Mouse (Mus musculus) hindbrain, embryonic 15.5 days (tissue): ENCODE results near the gene Hs6st3. TPM values are rescaled to one million over a fixed set of nuclear protein-coding genes. Genes with fewer than 3 reads are reported as not detected.
"Not testable (repeated sequence)": the region's sequence is repeated elsewhere in the genome, so short reads cannot be mapped to it uniquely, and the experiment has no call there.

ENCODE experiments used
- ATAC-seq: fragments of 200-750 bp; cut with Nextera tagmentation; 2 replicates; pipeline ENCODE4 v1.8.0; 2017; ENCODE audit warnings: low read depth, moderate number of reproducible peaks, moderate TSS enrichment; ENCODE audit not compliant: low FRiP score
- H3K27ac ChIP-seq: fragments of 300-500 bp; sonication (generic); replicated peaks from 2 replicates; pipeline ENCODE4 v1.5.1; 2015; ENCODE audit warnings: mild to moderate bottlenecking, inconsistent platforms
- H3K27me3 ChIP-seq: fragments of 300-500 bp; sonication (generic); 2 replicates; pipeline ENCODE4 v1.6.1; 2015; ENCODE audit warnings: control low read depth, inconsistent platforms
- H3K36me3 ChIP-seq: fragments of 300-500 bp; sonication (generic); 2 replicates; pipeline ENCODE4 v1.6.1; 2015; ENCODE audit warnings: control low read depth, inconsistent platforms
- H3K4me1 ChIP-seq: fragments of 300-500 bp; sonication (generic); replicated peaks from 2 replicates; pipeline ENCODE4 v1.6.1; 2015; ENCODE audit warnings: control low read depth, inconsistent platforms
- H3K4me2 ChIP-seq: fragments of 300-500 bp; sonication (generic); 2 replicates; pipeline ENCODE4 v1.6.1; 2015; ENCODE audit warnings: moderate library complexity, mild to moderate bottlenecking, inconsistent platforms
- H3K4me3 ChIP-seq: fragments of 300-500 bp; sonication (generic); 2 replicates; pipeline ENCODE4 v1.5.1; 2015; ENCODE audit warnings: mild to moderate bottlenecking, inconsistent platforms
- H3K9ac ChIP-seq: fragments of 300-500 bp; sonication (generic); 2 replicates; pipeline ENCODE4 v1.6.1; 2015; ENCODE audit warnings: inconsistent platforms
- H3K9me3 ChIP-seq: fragments of 300-500 bp; sonication (generic); 2 replicates; pipeline ENCODE4 v1.6.1; 2016; ENCODE audit warnings: control low read depth, inconsistent platforms
- WGBS: fragments of 180-500 bp; shearing (Covaris S2); methylation state at CpG from one replicate; pipeline ENCODE4 v1.1.7; 2015; 5-methylcytosine and 5-hydroxymethylcytosine counted together
- polyA plus RNA-seq: library from polyadenylated mRNA; unstranded; fragments of >200 nt; fragmentation: Nextera tagmentation; extraction: Ambion mirVana; gene quantifications from 2 replicates; pipeline ENCODE4 v1.2.1, GENCODE M21; 2015

Gene Hs6st3
- polyA plus RNA-seq, 1 experiment from 2014 or later, result 3.0 TPM

- Histone ChIP-seq H3K4me1 (no peaks in the 10 kb centered on the region), H3K27ac (no peak overlapping the region), H3K36me3 (no peaks in the 10 kb centered on the region), H3K9ac (no peak overlapping the region), H3K4me3 (no peak overlapping the region), H3K27me3 (no peaks in the 10 kb centered on the region), H3K4me2 (no peak overlapping the region), H3K9me3 (no peaks in the 10 kb centered on the region)
- 82% methylated on average over 3 of the region's 3 CpGs for WGBS
- no peak for ATAC-seq
These were observed 117.3 kb downstream of the Hs6st3 start for GRCm38 (mm10) chr14:119255396-119255795.

DNA sequence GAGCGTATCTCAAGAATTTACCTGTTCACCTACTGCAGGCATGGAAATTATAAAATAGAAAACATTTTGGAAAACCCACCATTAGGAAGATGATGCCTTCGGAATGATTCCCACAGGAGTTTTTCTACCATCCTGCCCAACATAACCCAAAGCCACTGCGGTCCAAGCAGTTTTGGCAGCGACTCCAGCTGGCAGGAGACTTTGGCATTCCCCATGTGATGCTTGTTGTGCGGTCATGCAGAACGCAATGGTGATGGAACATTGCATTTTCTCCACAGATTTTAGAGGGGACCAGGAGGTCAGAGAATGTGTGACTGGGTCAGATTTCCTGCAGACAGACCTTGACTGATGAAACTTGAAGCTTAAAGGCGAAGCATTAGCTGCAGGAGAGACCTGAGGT, 118.9 kb downstream of the Hs6st3 start:
- Histone ChIP-seq H3K27ac (no peak overlapping the region), H3K4me2 (no peak overlapping the region), H3K9ac (no peak overlapping the region), H3K4me3 (no peak overlapping the region), H3K9me3 (no peaks in the 10 kb centered on the region), H3K4me1 (no peaks in the 10 kb centered on the region), H3K27me3 (no peaks in the 10 kb centered on the region), H3K36me3 (no peaks in the 10 kb centered on the region)
- 77% methylated on average over 7 of the region's 7 CpGs for WGBS
- no peak for ATAC-seq

DNA sequence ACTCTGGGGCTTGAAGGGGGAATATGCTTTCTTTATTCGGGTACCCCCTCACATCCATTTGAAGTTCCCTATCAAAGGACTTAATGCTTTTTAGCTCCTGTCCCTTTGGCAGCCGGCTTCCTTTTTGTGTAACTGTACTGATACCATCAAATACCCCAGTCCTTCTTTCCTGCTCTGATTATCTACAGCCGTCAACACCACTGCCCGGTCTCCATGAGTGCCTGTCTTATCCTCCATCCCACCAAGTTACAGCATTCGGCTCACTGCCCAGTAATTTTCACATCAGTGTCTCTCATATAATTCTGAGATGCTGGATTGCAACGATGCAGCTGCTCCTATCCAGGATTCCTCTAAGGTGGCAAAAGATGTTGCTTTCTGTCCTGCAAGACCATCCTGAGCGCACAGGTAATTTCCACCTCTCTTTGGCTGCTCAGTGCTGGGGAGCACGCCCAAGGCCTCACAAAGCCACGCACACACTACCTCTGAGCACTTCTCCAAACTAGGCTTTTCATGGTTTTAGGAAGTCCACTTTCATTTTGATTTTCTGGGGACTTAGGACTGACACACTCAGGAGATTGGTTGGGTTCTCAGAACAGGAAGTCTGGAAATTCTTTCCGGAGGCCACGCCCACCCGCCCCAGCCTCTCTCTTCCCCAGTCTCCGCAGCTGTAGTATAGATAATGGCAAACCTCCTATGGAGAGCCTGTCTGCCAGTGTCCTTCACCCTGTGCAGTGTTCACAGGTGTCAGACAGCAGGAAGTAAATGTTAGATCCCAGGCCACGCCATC, 122.2 kb downstream of the Hs6st3 start:
- Histone ChIP-seq H3K9ac (no peak overlapping the region), H3K27ac (no peak overlapping the region), H3K4me1 (no peaks in the 10 kb centered on the region), H3K27me3 (no peaks in the 10 kb centered on the region), H3K9me3 (no peaks in the 10 kb centered on the region), H3K36me3 (no peaks in the 10 kb centered on the region), H3K4me3 (no peak overlapping the region), H3K4me2 (no peak overlapping the region)
- no peak for ATAC-seq
- WGBS, result 69% methylated on average over 14 of the region's 14 CpGs

GRCm38 (mm10) chr14:119266334-119266733, 128.2 kb downstream of the Hs6st3 start:
- no peak overlapping the region for H3K27ac ChIP-seq
- H3K4me3 ChIP-seq, result no peak overlapping the region
- no peaks in the 10 kb centered on the region for H3K27me3 ChIP-seq
- no peaks in the 10 kb centered on the region for H3K9me3 ChIP-seq
- no peak overlapping the region for H3K9ac ChIP-seq
- no peak for ATAC-seq
- no peaks in the 10 kb centered on the region for H3K36me3 ChIP-seq
- 77% methylated on average over 7 of the region's 7 CpGs for WGBS
- no peak overlapping the region for H3K4me2 ChIP-seq
- H3K4me1 ChIP-seq, result no peaks in the 10 kb centered on the region

DNA sequence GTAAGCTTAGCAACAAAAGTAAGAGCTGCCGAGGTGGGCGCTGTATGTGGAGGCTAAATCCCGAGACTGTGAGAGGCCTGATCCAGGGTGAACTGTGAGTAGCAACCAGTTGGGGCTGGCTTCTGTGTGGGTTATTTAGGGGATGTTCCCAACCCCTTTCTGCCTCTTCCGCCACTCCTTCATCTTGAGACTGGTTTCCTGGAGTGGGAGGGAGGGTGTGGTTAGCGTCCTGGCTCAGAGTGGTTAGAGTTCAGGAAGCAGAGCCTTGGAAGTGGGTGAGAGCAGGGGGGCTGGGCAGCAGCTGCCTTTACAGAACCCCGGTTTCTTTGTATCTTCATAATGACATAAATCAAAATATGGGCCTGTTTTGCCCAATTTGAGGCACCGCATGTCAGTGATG, 134.9 kb downstream of the Hs6st3 start:
- Histone ChIP-seq H3K36me3 (no peaks in the 10 kb centered on the region), H3K27me3 (no peaks in the 10 kb centered on the region), H3K4me1 (no peaks in the 10 kb centered on the region), H3K27ac (no peak overlapping the region), H3K9ac (no peak overlapping the region), H3K4me3 (no peak overlapping the region), H3K9me3 (no peaks in the 10 kb centered on the region), H3K4me2 (no peak overlapping the region)
- ATAC-seq, result no peak
- 82% methylated on average over 7 of the region's 7 CpGs for WGBS

- not testable (repeated sequence) for H3K9me3 ChIP-seq, H3K4me1 ChIP-seq, ATAC-seq, H3K4me3 ChIP-seq, H3K27ac ChIP-seq, H3K27me3 ChIP-seq, H3K4me2 ChIP-seq, H3K9ac ChIP-seq, H3K36me3 ChIP-seq
- 98% methylated on average over 11 of the region's 15 CpGs for WGBS
These were observed 140.0 kb downstream of the Hs6st3 start for GRCm38 (mm10) chr14:119278156-119278555.

- Histone ChIP-seq H3K36me3 (no peaks in the 10 kb centered on the region), H3K9me3 (no peaks in the 10 kb centered on the region), H3K4me2 (no peak overlapping the region), H3K4me3 (no peak overlapping the region), H3K4me1 (no peaks in the 10 kb centered on the region), H3K27ac (no peak overlapping the region), H3K27me3 (no peaks in the 10 kb centered on the region), H3K9ac (no peak overlapping the region)
- no peak for ATAC-seq
- WGBS, result 83% methylated on average over 3 of the region's 3 CpGs
These were observed 145.8 kb downstream of the Hs6st3 start for GRCm38 (mm10) chr14:119283951-119284350.

DNA sequence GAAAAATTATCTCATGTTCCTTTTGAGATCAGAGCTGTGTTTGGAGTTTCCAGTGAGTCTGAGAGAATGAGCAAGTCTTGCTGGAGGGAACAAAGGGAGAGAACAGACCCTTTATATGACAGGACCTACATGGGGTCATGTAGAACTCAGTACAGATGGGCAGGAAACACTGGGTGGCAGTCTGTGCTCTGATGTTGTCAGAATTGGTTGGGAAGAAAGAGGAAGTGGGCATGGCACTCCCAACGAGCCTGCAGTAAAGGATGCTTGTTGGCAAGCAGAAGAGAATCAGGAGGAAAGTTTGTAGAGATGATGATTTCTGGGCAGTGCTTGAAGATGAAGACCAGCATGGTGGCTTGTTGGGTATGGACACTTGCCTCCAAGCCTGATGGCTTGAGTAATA, 151.5 kb downstream of the Hs6st3 start:
- no peaks in the 10 kb centered on the region for H3K27me3 ChIP-seq
- H3K4me2 ChIP-seq, result no peak overlapping the region
- H3K9me3 ChIP-seq, result no peaks in the 10 kb centered on the region
- H3K4me1 ChIP-seq, result no peaks in the 10 kb centered on the region
- no peak overlapping the region for H3K27ac ChIP-seq
- H3K4me3 ChIP-seq, result no peak overlapping the region
- WGBS, result 71% methylated on average over 1 of the region's 1 CpGs
- no peak for ATAC-seq
- H3K9ac ChIP-seq, result no peak overlapping the region
- no peaks in the 10 kb centered on the region for H3K36me3 ChIP-seq

- Histone ChIP-seq H3K36me3 (no peaks in the 10 kb centered on the region), H3K9me3 (no peaks in the 10 kb centered on the region), H3K27me3 (no peaks in the 10 kb centered on the region), H3K4me2 (no peak overlapping the region), H3K4me1 (no peaks in the 10 kb centered on the region), H3K9ac (no peak overlapping the region), H3K27ac (no peak overlapping the region), H3K4me3 (no peak overlapping the region)
- WGBS, result 77% methylated on average over 6 of the region's 6 CpGs
- no peak for ATAC-seq
These were observed 155.9 kb downstream of the Hs6st3 start for GRCm38 (mm10) chr14:119294071-119294470.

- no peak overlapping the region for H3K27ac ChIP-seq
- no peak overlapping the region for H3K4me2 ChIP-seq
- no peaks in the 10 kb centered on the region for H3K27me3 ChIP-seq
- H3K4me3 ChIP-seq, result no peak overlapping the region
- H3K4me1 ChIP-seq, result no peaks in the 10 kb centered on the region
- ATAC-seq, result no peak
- no peaks in the 10 kb centered on the region for H3K36me3 ChIP-seq
- WGBS, result 85% methylated on average over 3 of the region's 3 CpGs
- H3K9me3 ChIP-seq, result no peaks in the 10 kb centered on the region
- H3K9ac ChIP-seq, result no peak overlapping the region
These were observed 168.3 kb downstream of the Hs6st3 start for GRCm38 (mm10) chr14:119306461-119306860.

DNA sequence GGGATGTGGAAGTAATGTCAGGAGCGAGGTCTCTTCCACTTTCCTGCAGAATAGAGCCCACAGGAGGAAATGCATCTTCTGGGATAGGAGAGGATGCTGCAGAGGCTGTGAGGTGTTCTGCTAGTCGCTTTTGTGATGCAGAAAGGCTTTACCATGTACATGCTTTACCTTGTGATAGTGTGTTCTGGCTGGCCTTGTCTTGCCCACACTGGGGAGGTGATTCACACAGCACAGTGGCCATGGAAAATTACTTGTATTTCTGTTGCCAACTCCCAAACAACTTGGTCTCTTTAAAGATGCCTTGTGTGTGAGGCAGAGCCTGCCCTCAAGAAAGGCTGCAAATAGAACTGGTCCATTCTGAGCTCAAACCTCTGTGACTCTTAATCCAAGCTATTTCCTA, 180.2 kb downstream of the Hs6st3 start:
- H3K4me2 ChIP-seq, result no peak overlapping the region
- H3K36me3 ChIP-seq, result no peaks in the 10 kb centered on the region
- no peak overlapping the region for H3K27ac ChIP-seq
- no peaks in the 10 kb centered on the region for H3K27me3 ChIP-seq
- ATAC-seq, result no peak
- H3K4me3 ChIP-seq, result no peak overlapping the region
- no peaks in the 10 kb centered on the region for H3K4me1 ChIP-seq
- H3K9ac ChIP-seq, result no peak overlapping the region
- no peaks in the 10 kb centered on the region for H3K9me3 ChIP-seq
- 80% methylated on average over 2 of the region's 2 CpGs for WGBS

- no peaks in the 10 kb centered on the region for H3K36me3 ChIP-seq
- no peak overlapping the region for H3K9ac ChIP-seq
- no peaks in the 10 kb centered on the region for H3K27me3 ChIP-seq
- H3K4me3 ChIP-seq, result no peak overlapping the region
- ATAC-seq, result no peak
- no peak overlapping the region for H3K27ac ChIP-seq
- no peaks in the 10 kb centered on the region for H3K9me3 ChIP-seq
- no peak overlapping the region for H3K4me2 ChIP-seq
- WGBS, result 80% methylated on average over 11 of the region's 11 CpGs
- no peaks in the 10 kb centered on the region for H3K4me1 ChIP-seq
These were observed 209.1 kb downstream of the Hs6st3 start for GRCm38 (mm10) chr14:119347236-119347635.

GRCm38 (mm10) chr14:119361414-119361813, 223.3 kb downstream of the Hs6st3 start:
- ATAC-seq, result no peak
- Histone ChIP-seq H3K9ac (no peak overlapping the region), H3K27ac (no peak overlapping the region), H3K36me3 (no peaks in the 10 kb centered on the region), H3K4me3 (no peak overlapping the region), H3K27me3 (no peaks in the 10 kb centered on the region), H3K4me1 (no peaks in the 10 kb centered on the region), H3K9me3 (no peaks in the 10 kb centered on the region), H3K4me2 (no peak overlapping the region)
- WGBS, result 93% methylated on average over 4 of the region's 4 CpGs
